Mouse (Mus musculus) CH12.LX (cell line): ENCODE data around the gene C77080.

ENCODE experiments used
- CHD1 ChIP-seq: IDR thresholded peaks from 2 replicates; pipeline ENCODE4 v1.6.1; 2012; ENCODE audit warnings: low read depth, low read length, improper control_type of control experiment, inconsistent platforms
- CTCF ChIP-seq, 2 experiments: IDR thresholded peaks in 1 of 2; conservative IDR thresholded peaks in 1 of 2; 2 replicates each; pipeline ENCODE4 v1.5.1; 2011 to 2012; ENCODE audit warnings: low read depth in 2 of 2, low read length in 2 of 2, improper control_type of control experiment in 1 of 2, inconsistent platforms in 1 of 2, mild to moderate bottlenecking in 1 of 2, moderate library complexity in 1 of 2
- E2F4 ChIP-seq: IDR thresholded peaks from 2 replicates; pipeline ENCODE4 v1.6.1; 2011; ENCODE audit warnings: low read depth, low read length, improper control_type of control experiment; ENCODE audit not compliant: insufficient replicate concordance
- MAZ ChIP-seq: IDR thresholded peaks from 2 replicates; pipeline ENCODE4 v1.6.1; 2012; ENCODE audit warnings: low read depth, mild to moderate bottlenecking, inconsistent platforms, low read length, improper control_type of control experiment, moderate library complexity
- SIN3A ChIP-seq: IDR thresholded peaks from 2 replicates; pipeline ENCODE4 v1.6.1; 2012; ENCODE audit warnings: low read length, improper control_type of control experiment, inconsistent platforms
- USF1 ChIP-seq: IDR thresholded peaks from 2 replicates; pipeline ENCODE4 v1.6.1; 2014; ENCODE audit warnings: low read depth, mild to moderate bottlenecking, inconsistent platforms, low read length, improper control_type of control experiment
- ZKSCAN1 ChIP-seq: IDR thresholded peaks from 2 replicates; pipeline ENCODE4 v1.6.1; 2012; ENCODE audit warnings: low read depth, inconsistent platforms, low read length, improper control_type of control experiment, borderline replicate concordance

- TF ChIP-seq MAZ, result no peak
- no peak for TF ChIP-seq CTCF (conservative IDR thresholded peaks at IDR 0.05 in 1 of 2, IDR thresholded peaks at IDR 0.05 in 1 of 2; ENCODE audit: low read depth in 2 of 2, low read length in 2 of 2)
- no peak for TF ChIP-seq USF1
- TF ChIP-seq E2F4, result no peak
- TF ChIP-seq CHD1, result no peak
- TF ChIP-seq ZKSCAN1, result no peak
- TF ChIP-seq SIN3A, result no peak
Measured at GRCm38 (mm10) chr4:129218569-129219175, 42.5 kb downstream of the C77080 start.
